Comparison of ENCODE assay signal across 8 mouse cellular contexts in the genomic region with DNA sequence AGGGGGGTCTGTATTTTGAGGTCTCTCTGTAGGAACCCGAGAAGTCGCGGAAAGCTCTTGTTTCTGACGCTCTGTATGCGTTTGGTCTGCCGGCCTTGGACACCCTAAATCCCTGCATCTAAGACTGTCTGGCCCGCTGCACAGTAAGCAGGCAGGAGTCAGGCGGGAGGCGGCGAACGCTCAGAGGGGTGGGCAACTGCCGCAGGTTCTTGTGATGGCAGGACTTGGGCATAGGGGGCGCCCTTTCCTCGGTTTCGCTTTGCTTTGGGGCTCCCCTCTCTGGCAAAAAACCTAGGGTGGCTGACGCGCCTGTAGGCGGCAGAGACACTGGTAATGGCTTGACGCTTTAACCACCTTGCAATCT. TPM values are rescaled to one million over a fixed set of nuclear protein-coding genes. Genes with fewer than 3 reads are reported as not detected.
DNase-seq lines count a peak whose midpoint lies in the region; ATAC-seq lines count a peak whose summit lies in the region.
"Had no signal": no experiment of that assay in that cellular context is flagged by ENCODE, and none has a peak within 500 bp of the region (broad histone marks: within the 10 kb centered on the region; RNA-seq: fewer than 3 reads in every experiment).

No protein-coding gene starts in this region.

- H3K27ac ChIP-seq in brown adipose tissue, adult 24 weeks (replicated peaks; ENCODE audit: low read depth, low read length) = peak overlapping the region; percentile 72
- no peak overlapping the region for H3K27ac ChIP-seq in embryonic facial prominence, embryonic 15.5 days (replicated peaks)
- H3K27ac ChIP-seq in heart, embryonic 10.5 days = peak overlapping the region; percentile 62; the same call in 1 of the 2 replicates
- no peak overlapping the region for H3K27ac ChIP-seq in kidney, embryonic 14.5 days (ENCODE audit: low read depth, low read length)
- no peak overlapping the region for H3K27ac ChIP-seq in limb, embryonic 12.5 days
- H3K27ac ChIP-seq in midbrain, embryonic 11.5 days (ENCODE audit: low read depth, low read length) = peak overlapping the region; percentile 79

- H3K4me1 ChIP-seq in brown adipose tissue, adult 24 weeks (ENCODE audit: control insufficient read depth, insufficient read depth, insufficient read length, low read length) = peaks cover 2% of the 10 kb centered on the region; the same call in 1 of the 2 replicates
- H3K4me1 ChIP-seq in embryonic facial prominence, embryonic 15.5 days = no peaks in the 10 kb centered on the region
- H3K4me1 ChIP-seq in heart, embryonic 10.5 days = no peaks in the 10 kb centered on the region
- H3K4me1 ChIP-seq in kidney, embryonic 14.5 days (ENCODE audit: control insufficient read depth, insufficient read depth, low read length) = no peaks in the 10 kb centered on the region
- no peaks in the 10 kb centered on the region for H3K4me1 ChIP-seq in limb, embryonic 12.5 days (replicated peaks)
- no peaks in the 10 kb centered on the region for H3K4me1 ChIP-seq in midbrain, embryonic 11.5 days (ENCODE audit: control insufficient read depth, insufficient read depth, low read length)

- ATAC-seq in embryonic facial prominence, embryonic 15.5 days (ENCODE audit: insufficient number of reproducible peaks, low FRiP score, low TSS enrichment, low read depth) = peak; percentile 64; the same call in 1 of the 2 replicates
- ATAC-seq in kidney, embryonic 14.5 days (ENCODE audit: low FRiP score, low TSS enrichment) = peak; percentile 29
- peak; percentile 52 for ATAC-seq in limb, embryonic 12.5 days (ENCODE audit: insufficient number of reproducible peaks, insufficient read depth, low FRiP score, low TSS enrichment, low read depth)
- ATAC-seq in midbrain, embryonic 11.5 days (ENCODE audit: low FRiP score) = peak; percentile 77

- peak overlapping the region; percentile 70 for H3K4me2 ChIP-seq in embryonic facial prominence, embryonic 15.5 days (replicated peaks)
- peak overlapping the region; percentile 64 for H3K4me2 ChIP-seq in kidney, embryonic 14.5 days (replicated peaks; ENCODE audit: low read depth, low read length)
- H3K4me2 ChIP-seq in limb, embryonic 12.5 days = peak overlapping the region; percentile 69
- H3K4me2 ChIP-seq in midbrain, embryonic 11.5 days = peak overlapping the region; percentile 60

- peak overlapping the region; percentile 85 for H3K4me3 ChIP-seq in brown adipose tissue, adult 24 weeks (ENCODE audit: insufficient read depth, low read depth, low read length)
- peak overlapping the region; percentile 50 for H3K4me3 ChIP-seq in embryonic facial prominence, embryonic 15.5 days (replicated peaks)
- peak overlapping the region; percentile 60 for H3K4me3 ChIP-seq in heart, embryonic 10.5 days
- H3K4me3 ChIP-seq in kidney, embryonic 14.5 days (ENCODE audit: low read length) = peak overlapping the region; percentile 44
- peak overlapping the region; percentile 46 for H3K4me3 ChIP-seq in limb, embryonic 12.5 days (replicated peaks)
- H3K4me3 ChIP-seq in midbrain, embryonic 11.5 days (ENCODE audit: low read depth, low read length) = peak overlapping the region; percentile 44
- H3K4me3 ChIP-seq: erythroblast, embryonic 14.5 days had no signal

- H3K36me3 ChIP-seq in embryonic facial prominence, embryonic 15.5 days = no peaks in the 10 kb centered on the region
- no peaks in the 10 kb centered on the region for H3K36me3 ChIP-seq in heart, embryonic 10.5 days
- H3K36me3 ChIP-seq in kidney, embryonic 14.5 days (ENCODE audit: control insufficient read depth, insufficient read depth, low read length) = no peaks in the 10 kb centered on the region
- no peaks in the 10 kb centered on the region for H3K36me3 ChIP-seq in limb, embryonic 12.5 days
- H3K36me3 ChIP-seq in midbrain, embryonic 11.5 days (ENCODE audit: control insufficient read depth, insufficient read depth, low read length) = no peaks in the 10 kb centered on the region

- 19% methylated on average over 19 of the region's 19 CpGs for WGBS in embryonic facial prominence, embryonic 15.5 days
- 21% methylated on average over 17 of the region's 19 CpGs for whole genome bisulfite sequencing in heart, embryonic 10.5 days
- WGBS in kidney, embryonic 14.5 days = 34% methylated on average over 19 of the region's 19 CpGs
- WGBS in limb, embryonic 12.5 days = 16% methylated on average over 19 of the region's 19 CpGs
- WGBS in midbrain, embryonic 11.5 days = 16% methylated on average over 19 of the region's 19 CpGs

- peaks cover 41% of the 10 kb centered on the region for H3K27me3 ChIP-seq in embryonic facial prominence, embryonic 15.5 days
- H3K27me3 ChIP-seq in heart, embryonic 10.5 days (ENCODE audit: insufficient read depth, poor library complexity, severe bottlenecking) = peaks cover 57% of the 10 kb centered on the region
- H3K27me3 ChIP-seq in kidney, embryonic 14.5 days (ENCODE audit: control insufficient read depth, insufficient read depth, low read length) = peaks cover 17% of the 10 kb centered on the region; the same call in 1 of the 2 replicates
- peaks cover 64% of the 10 kb centered on the region for H3K27me3 ChIP-seq in limb, embryonic 12.5 days
- peaks cover 2% of the 10 kb centered on the region; the same call in 1 of the 2 replicates for H3K27me3 ChIP-seq in midbrain, embryonic 11.5 days (ENCODE audit: control insufficient read depth, insufficient read depth, low read length)

- H3K9me3 ChIP-seq in embryonic facial prominence, embryonic 15.5 days (replicated peaks) = no peaks in the 10 kb centered on the region
- no peaks in the 10 kb centered on the region for H3K9me3 ChIP-seq in heart, embryonic 10.5 days
- no peaks in the 10 kb centered on the region for H3K9me3 ChIP-seq in kidney, embryonic 14.5 days (ENCODE audit: control insufficient read depth, low read length)
- H3K9me3 ChIP-seq in limb, embryonic 12.5 days = no peaks in the 10 kb centered on the region
- H3K9me3 ChIP-seq in midbrain, embryonic 11.5 days (ENCODE audit: control insufficient read depth, low read length) = no peaks in the 10 kb centered on the region

- DNase-seq in heart, embryonic 10.5 days (ENCODE audit: low spot score) = peak; percentile 77
- DNase-seq in midbrain, embryonic 11.5 days (ENCODE audit: low spot score, missing footprints) = peak; percentile 96
- DNase-seq in spleen, postnatal 4 days (ENCODE audit: low spot score in 2 of 2) = peak; percentile 26 to 67

- no peak overlapping the region; the same call in 1 of the 2 replicates for H3K9ac ChIP-seq in embryonic facial prominence, embryonic 15.5 days
- peak overlapping the region; percentile 40; the same call in 1 of the 2 replicates for H3K9ac ChIP-seq in kidney, embryonic 14.5 days (ENCODE audit: low read depth, low read length)
- no peak overlapping the region for H3K9ac ChIP-seq in limb, embryonic 12.5 days (replicated peaks)
- H3K9ac ChIP-seq in midbrain, embryonic 11.5 days (ENCODE audit: low read length) = peak overlapping the region; percentile 68

RNA-seq across cellular contexts. Expression of gene Mamld1, which starts 2.0 kb away (rescaled TPM):
- polyA plus RNA-seq in brown adipose tissue, adult 24 weeks (2012; ENCODE audit: insufficient read depth, insufficient read length, missing spikeins) = 5.8 and 14.1 TPM in 2 replicates
- 2.8 and 3.3 TPM in 2 replicates for polyA plus RNA-seq in embryonic facial prominence, embryonic 15.5 days (2015; fragmentation: Nextera tagmentation; extraction: Ambion mirVana)
- 1.1 and 1.6 TPM in 2 replicates for polyA plus RNA-seq in heart, embryonic 10.5 days (2016; fragmentation: Nextera tagmentation; extraction: Ambion mirVana)
- 2.8 and 3.6 TPM in 2 replicates for polyA plus RNA-seq in kidney, embryonic 14.5 days (2014; fragmentation: Nextera tagmentation; extraction: Ambion mirVana)
- polyA plus RNA-seq in limb, embryonic 12.5 days (2016; fragmentation: Nextera tagmentation; extraction: Ambion mirVana) = 0.87 and 1.2 TPM in 2 replicates
- polyA plus RNA-seq in midbrain, embryonic 11.5 days (2014; fragmentation: Nextera tagmentation; extraction: Ambion mirVana) = 8.3 and 8.6 TPM in 2 replicates
- polyA plus RNA-seq: erythroblast, embryonic 14.5 days had no signal

Comparison
In these comparisons a context has a peak if more than half of its experiments do, and no peak if none do; other contexts are left out.
1. H3K27ac ChIP-seq: peak in brown adipose tissue, adult 24 weeks (single experiment), heart, embryonic 10.5 days (single experiment) and midbrain, embryonic 11.5 days (single experiment); none in embryonic facial prominence, embryonic 15.5 days (single experiment), kidney, embryonic 14.5 days (single experiment) and limb, embryonic 12.5 days (single experiment).
2. H3K9ac ChIP-seq: peak in kidney, embryonic 14.5 days (single experiment) and midbrain, embryonic 11.5 days (single experiment); none in embryonic facial prominence, embryonic 15.5 days (single experiment) and limb, embryonic 12.5 days (single experiment).
3. Peak in every context shown above with its lines, with median percentiles within 50 percentile points of each other: H3K4me3 ChIP-seq, ATAC-seq, H3K4me2 ChIP-seq and DNase-seq.